Mouse (Mus musculus) ES-Bruce4 (cell line): ENCODE measurements at regions not wholly inside any gene's neighbourhood (a gene's known extent, or its start where the extent isn't known, plus 50 kb on each side); places are given as distances from the start of the nearest gene placed in this dataset.

Source experiments
- CTCF ChIP-seq: IDR thresholded peaks from one replicate; pipeline ENCODE4 v1.8.1; 2011; ENCODE audit warnings: low read depth, low read length
- POLR2A ChIP-seq: IDR thresholded peaks from one replicate; pipeline ENCODE4 v1.8.1; 2011; ENCODE audit warnings: low read length; ENCODE audit not compliant: insufficient read depth

DNA sequence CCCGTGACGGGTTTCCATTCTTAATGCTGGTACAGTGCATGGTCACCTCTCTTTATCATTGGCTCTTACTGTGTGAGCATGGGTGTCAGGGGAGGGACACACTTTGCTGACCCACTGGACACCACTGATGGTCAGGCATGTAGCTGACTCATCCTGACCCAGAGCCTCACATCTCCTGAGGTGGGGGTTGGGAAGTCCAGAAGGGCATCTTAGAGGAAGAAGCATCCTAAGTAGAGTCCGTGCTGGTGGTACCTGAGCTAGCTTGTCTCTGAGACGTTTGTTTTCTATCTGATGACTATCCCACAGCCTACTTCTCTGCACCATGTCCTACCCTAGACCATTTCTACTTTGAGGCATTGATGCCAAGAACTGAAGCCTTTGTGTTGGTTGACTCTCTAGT, 144.1 kb upstream of the Rtl1 start:
- TF ChIP-seq POLR2A (no peak), CTCF (no peak)
